Mouse (Mus musculus) spleen, adult 2 months (tissue): Measurements from ENCODE around the gene Mcfd2.

Experiments used
- CTCF ChIP-seq: fragments of 200-500 bp; IDR thresholded peaks from 2 replicates; pipeline ENCODE4 v1.5.1; 2011; ENCODE audit warnings: mild to moderate bottlenecking, inconsistent platforms; ENCODE audit not compliant: insufficient read depth, insufficient read length, insufficient replicate concordance; ENCODE audit errors: extremely low read depth
- POLR2A ChIP-seq: fragments of 200-500 bp; IDR thresholded peaks from 2 replicates; pipeline ENCODE4 v1.6.1; 2011; ENCODE audit warnings: low read depth, low read length, inconsistent platforms

DNA sequence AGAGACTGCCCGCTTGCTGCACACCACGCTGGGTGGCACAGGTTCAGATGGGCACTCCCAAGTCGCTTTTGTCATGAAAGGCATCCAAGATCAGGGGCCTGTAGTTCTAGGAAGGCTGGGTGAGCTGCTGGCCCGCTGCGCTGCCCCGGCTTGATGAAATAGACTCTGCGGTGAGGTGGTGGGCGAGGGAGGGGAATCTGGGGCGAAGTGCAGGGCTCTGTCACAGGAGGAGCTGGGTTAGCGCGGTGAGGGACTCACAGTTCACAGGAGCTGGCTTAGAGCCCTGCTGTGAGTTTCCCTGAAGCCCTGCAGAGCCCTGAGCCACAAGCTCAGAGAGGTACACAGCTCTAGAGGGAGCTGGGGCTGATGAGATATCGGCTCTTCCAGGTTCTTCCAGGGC is 22.4 kb upstream of the Mcfd2 start:
- TF ChIP-seq CTCF (no peak), POLR2A (no peak)
